Mouse (Mus musculus): Measurements from ENCODE around the gene Raf1. TPM values are rescaled to one million over a fixed set of nuclear protein-coding genes. Genes with fewer than 3 reads are reported as not detected.

Gene Raf1
- polyA plus RNA-seq, 1 experiment from 2014 or later: 88.2 TPM

DNA sequence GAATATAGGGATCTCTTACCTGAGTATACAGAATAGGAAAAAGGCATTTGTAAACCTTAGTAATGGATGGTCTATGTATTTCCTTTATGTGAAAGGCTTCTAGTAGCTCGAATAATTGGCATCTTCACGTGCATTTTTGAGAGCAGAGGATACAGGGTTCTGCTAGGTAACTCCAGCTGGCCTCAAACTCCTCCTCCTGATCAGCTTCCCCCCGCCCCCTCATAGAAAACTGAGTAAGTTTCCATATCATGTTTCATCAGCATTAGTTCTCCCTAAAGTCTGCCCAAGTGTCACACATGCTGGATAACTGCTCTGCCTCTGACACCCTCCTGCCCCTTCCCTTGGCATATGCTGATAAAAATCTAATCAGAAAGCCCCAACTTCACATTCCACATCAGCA is 95.6 kb downstream of the Raf1 start:
- ATAC-seq (ENCODE audit: insufficient read depth, low FRiP score, low read depth): no peak
- H3K9me3 ChIP-seq: no peaks in the 10 kb centered on the region
- H3K4me1 ChIP-seq: no peaks in the 10 kb centered on the region
- H3K36me3 ChIP-seq: peaks cover 29% of the 10 kb centered on the region
- no peaks in the 10 kb centered on the region for H3K27me3 ChIP-seq (replicated peaks)
- H3K9ac ChIP-seq: no peak overlapping the region
- no peak overlapping the region for H3K4me2 ChIP-seq
- H3K27ac ChIP-seq: no peak overlapping the region
- no peak overlapping the region for H3K4me3 ChIP-seq (replicated peaks)
- 84% methylated on average over 3 of the region's 3 CpGs for WGBS

- 90% methylated on average over 9 of the region's 9 CpGs for WGBS
- no peaks in the 10 kb centered on the region for H3K9me3 ChIP-seq
- no peak for ATAC-seq (ENCODE audit: insufficient read depth, low FRiP score, low read depth)
- no peak overlapping the region for H3K4me2 ChIP-seq
- H3K9ac ChIP-seq: no peak overlapping the region
- no peak overlapping the region for H3K4me3 ChIP-seq (replicated peaks)
- no peaks in the 10 kb centered on the region for H3K4me1 ChIP-seq
- no peak overlapping the region for H3K27ac ChIP-seq
- H3K36me3 ChIP-seq: peaks cover 36% of the 10 kb centered on the region
- H3K27me3 ChIP-seq (replicated peaks): no peaks in the 10 kb centered on the region
Observed at GRCm38 (mm10) chr6:115577941-115578340, 98.5 kb downstream of the Raf1 start.

DNA sequence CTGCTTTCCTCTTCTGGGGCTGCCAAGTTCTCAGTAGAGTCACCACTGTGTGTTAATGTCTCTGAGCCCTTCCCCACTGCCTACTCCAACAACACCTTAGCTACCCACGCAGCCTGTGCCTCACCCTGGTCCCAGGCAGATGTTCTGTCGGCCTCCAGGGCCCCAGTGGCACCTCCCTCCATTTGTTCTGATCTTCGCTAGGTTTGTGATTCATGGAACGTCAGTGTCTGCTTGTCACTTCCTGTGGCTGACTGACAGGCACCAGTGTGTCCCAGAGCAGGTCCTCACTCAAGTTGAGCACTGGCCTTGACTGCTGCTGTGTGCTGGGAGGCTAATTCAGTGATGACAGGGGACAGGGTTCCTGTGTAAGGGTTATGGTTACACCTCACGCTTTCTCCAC is 99.0 kb downstream of the Raf1 start:
- Histone ChIP-seq H3K4me1 (no peaks in the 10 kb centered on the region), H3K9ac (no peak overlapping the region), H3K4me3 (replicated peaks) (no peak overlapping the region), H3K27ac (no peak overlapping the region), H3K27me3 (replicated peaks) (no peaks in the 10 kb centered on the region), H3K36me3 (peaks cover 36% of the 10 kb centered on the region), H3K4me2 (no peak overlapping the region), H3K9me3 (no peaks in the 10 kb centered on the region)
- 87% methylated on average over 5 of the region's 5 CpGs for WGBS
- no peak for ATAC-seq (ENCODE audit: insufficient read depth, low FRiP score, low read depth)

- Histone ChIP-seq H3K4me3 (replicated peaks) (no peak overlapping the region), H3K27me3 (replicated peaks) (no peaks in the 10 kb centered on the region), H3K4me1 (no peaks in the 10 kb centered on the region), H3K36me3 (peaks cover 54% of the 10 kb centered on the region), H3K4me2 (no peak overlapping the region), H3K27ac (no peak overlapping the region), H3K9me3 (no peaks in the 10 kb centered on the region), H3K9ac (no peak overlapping the region)
- 86% methylated on average over 7 of the region's 7 CpGs for WGBS
- no peak for ATAC-seq (ENCODE audit: insufficient read depth, low FRiP score, low read depth)
Observed at GRCm38 (mm10) chr6:115574171-115574570, 102.3 kb downstream of the Raf1 start.

Other genes with a start within 250 kb of the Raf1 start
- 26.6 and 27.2 TPM in 2 replicates for gene Tsen2, start 132.0 kb downstream of the Raf1 start, polyA plus RNA-seq (2015; fragmentation: Nextera tagmentation; extraction: Ambion mirVana)
- gene Mkrn2os, start 84.1 kb downstream of the Raf1 start, polyA plus RNA-seq (2015; fragmentation: Nextera tagmentation; extraction: Ambion mirVana): 14.1 and 14.3 TPM in 2 replicates
- gene Mkrn2, start 74.7 kb downstream of the Raf1 start, polyA plus RNA-seq (2015; fragmentation: Nextera tagmentation; extraction: Ambion mirVana): 23.7 and 25.3 TPM in 2 replicates
- gene Tmem40, start 85.8 kb upstream of the Raf1 start, polyA plus RNA-seq (2015; fragmentation: Nextera tagmentation; extraction: Ambion mirVana): 8.2 and 14.9 TPM in 2 replicates
- gene Cand2, start 97.9 kb upstream of the Raf1 start, polyA plus RNA-seq (2015; fragmentation: Nextera tagmentation; extraction: Ambion mirVana): 19.9 and 22.6 TPM in 2 replicates
- 2,176 and 2,210 TPM in 2 replicates for gene Rpl32, start 132.1 kb upstream of the Raf1 start, polyA plus RNA-seq (2015; fragmentation: Nextera tagmentation; extraction: Ambion mirVana)
- gene Efcab12, start 161.8 kb upstream of the Raf1 start, polyA plus RNA-seq (2015; fragmentation: Nextera tagmentation; extraction: Ambion mirVana): 0.58 and 0.71 TPM in 2 replicates
- gene Mbd4, start 176.7 kb upstream of the Raf1 start, polyA plus RNA-seq (2015; fragmentation: Nextera tagmentation; extraction: Ambion mirVana): 15.4 and 19.4 TPM in 2 replicates
- 18.8 and 18.9 TPM in 2 replicates for gene Ift122, start 176.8 kb upstream of the Raf1 start, polyA plus RNA-seq (2015; fragmentation: Nextera tagmentation; extraction: Ambion mirVana)

Measured in stomach, embryonic 15.5 days (tissue).